Mouse (Mus musculus): ENCODE measurements around the gene Fcgr1. TPM values are rescaled to one million over a fixed set of nuclear protein-coding genes. Genes with fewer than 3 reads are reported as not detected.
"Not testable (repeated sequence)": the region's sequence is repeated elsewhere in the genome, so short reads cannot be mapped to it uniquely, and the experiment has no call there.

The Fcgr1 gene
- polyA plus RNA-seq, 1 experiment from 2014 or later: 5.3 TPM

- Histone ChIP-seq H3K36me3 (ENCODE audit: control insufficient read depth, insufficient read depth, low read length) (no peaks in the 10 kb centered on the region), H3K4me3 (ENCODE audit: low read depth, low read length) (no peak overlapping the region), H3K4me2 (ENCODE audit: low read depth, low read length) (no peak overlapping the region), H3K4me1 (ENCODE audit: control insufficient read depth, insufficient read depth, low read length) (no peaks in the 10 kb centered on the region), H3K27me3 (replicated peaks; ENCODE audit: control insufficient read depth, insufficient read depth, low read length) (no peaks in the 10 kb centered on the region), H3K9me3 (ENCODE audit: control insufficient read depth, low read length) (no peaks in the 10 kb centered on the region), H3K27ac (replicated peaks; ENCODE audit: low read depth, low read length) (no peak overlapping the region), H3K9ac (ENCODE audit: low read depth, low read length) (no peak overlapping the region)
- WGBS: 47% methylated on average over 6 of the region's 6 CpGs
- ATAC-seq (ENCODE audit: low read depth) (no peak), DNase-seq (ENCODE audit: low spot score) (no peak)
These were observed 1.1 kb downstream of the Fcgr1 start for GRCm38 (mm10) chr3:96292641-96293040.

DNA sequence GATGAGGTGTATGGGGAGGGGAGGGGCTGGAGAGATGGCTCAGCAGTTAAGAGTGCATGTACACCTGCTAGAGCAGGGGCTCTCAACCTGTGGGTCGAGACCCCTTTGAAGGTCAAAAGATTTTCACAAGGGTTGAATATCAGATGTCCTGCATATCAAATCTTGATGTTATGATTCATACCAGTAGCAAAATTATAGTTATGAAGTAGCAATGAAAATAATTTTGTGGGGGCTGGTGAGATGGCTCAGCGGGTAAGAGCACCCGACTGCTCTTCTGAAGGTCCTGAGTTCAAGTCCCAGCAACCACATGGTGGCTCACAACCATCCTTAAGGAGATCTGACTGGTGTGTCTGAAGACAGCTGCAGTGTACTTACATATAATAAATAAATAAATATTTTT lies 3.0 kb downstream of the Fcgr1 start:
- H3K4me1 ChIP-seq (ENCODE audit: control insufficient read depth, insufficient read depth, low read length); H3K27me3 ChIP-seq (replicated peaks; ENCODE audit: control insufficient read depth, insufficient read depth, low read length); DNase-seq (ENCODE audit: low spot score); H3K4me3 ChIP-seq (ENCODE audit: low read depth, low read length); H3K27ac ChIP-seq (replicated peaks; ENCODE audit: low read depth, low read length); ATAC-seq (ENCODE audit: low read depth); H3K4me2 ChIP-seq (ENCODE audit: low read depth, low read length); H3K9me3 ChIP-seq (ENCODE audit: control insufficient read depth, low read length); H3K36me3 ChIP-seq (ENCODE audit: control insufficient read depth, insufficient read depth, low read length); H3K9ac ChIP-seq (ENCODE audit: low read depth, low read length): not testable (repeated sequence)
- 93% methylated on average over 3 of the region's 3 CpGs for WGBS

DNA sequence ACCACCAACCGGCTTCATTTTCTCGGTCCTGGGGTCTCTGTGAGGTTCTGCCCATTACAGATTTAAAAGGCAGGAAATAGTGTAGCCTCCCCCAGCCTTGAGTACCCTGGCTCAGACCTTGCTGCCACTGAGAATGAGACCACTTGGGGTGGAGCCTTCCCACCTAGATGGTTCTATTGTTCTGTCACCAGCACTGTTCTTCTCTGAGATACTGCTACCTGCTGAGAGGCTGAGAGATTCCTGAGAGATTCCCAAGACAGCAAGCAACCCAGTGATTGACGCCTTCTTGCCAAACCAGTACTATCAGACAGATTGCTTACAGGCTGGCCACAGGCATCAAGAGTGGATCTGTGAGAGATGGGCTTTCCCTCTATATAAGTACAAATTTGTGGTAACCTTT lies 4.6 kb downstream of the Fcgr1 start:
- Histone ChIP-seq H3K4me3 (ENCODE audit: low read depth, low read length) (no peak overlapping the region), H3K9ac (ENCODE audit: low read depth, low read length) (no peak overlapping the region), H3K4me1 (ENCODE audit: control insufficient read depth, insufficient read depth, low read length) (no peaks in the 10 kb centered on the region), H3K27ac (replicated peaks; ENCODE audit: low read depth, low read length) (no peak overlapping the region), H3K27me3 (replicated peaks; ENCODE audit: control insufficient read depth, insufficient read depth, low read length) (no peaks in the 10 kb centered on the region; the same call in 1 of the 2 replicates), H3K9me3 (ENCODE audit: control insufficient read depth, low read length) (no peaks in the 10 kb centered on the region), H3K36me3 (ENCODE audit: control insufficient read depth, insufficient read depth, low read length) (no peaks in the 10 kb centered on the region), H3K4me2 (ENCODE audit: low read depth, low read length) (no peak overlapping the region)
- no peak for DNase-seq (ENCODE audit: low spot score)
- WGBS: 73% methylated on average over 3 of the region's 3 CpGs
- ATAC-seq (ENCODE audit: low read depth): no peak

DNA sequence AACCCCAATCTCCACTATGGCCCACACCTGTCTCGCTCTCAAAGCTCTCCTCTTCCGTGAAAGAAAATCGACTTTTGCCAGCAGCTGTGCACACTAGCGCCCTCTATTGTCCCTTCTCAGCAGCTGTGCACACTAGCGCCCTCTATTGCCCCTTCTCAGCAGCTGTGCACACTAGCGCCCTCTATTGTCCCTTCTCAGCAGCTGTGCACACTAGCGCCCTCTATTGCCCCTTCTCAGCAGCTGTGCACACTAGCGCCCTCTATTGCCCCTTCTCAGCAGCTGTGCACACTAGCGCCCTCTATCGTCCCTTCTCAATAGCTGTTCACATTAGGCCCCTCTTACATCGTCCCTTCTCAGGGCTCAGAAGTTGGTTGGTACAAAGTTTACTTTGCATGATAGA lies 6.4 kb downstream of the Fcgr1 start:
- WGBS: 86% methylated on average over 11 of the region's 11 CpGs
- DNase-seq (ENCODE audit: low spot score); H3K36me3 ChIP-seq (ENCODE audit: control insufficient read depth, insufficient read depth, low read length); H3K27me3 ChIP-seq (replicated peaks; ENCODE audit: control insufficient read depth, insufficient read depth, low read length); H3K27ac ChIP-seq (replicated peaks; ENCODE audit: low read depth, low read length); H3K9ac ChIP-seq (ENCODE audit: low read depth, low read length); H3K4me1 ChIP-seq (ENCODE audit: control insufficient read depth, insufficient read depth, low read length); H3K4me3 ChIP-seq (ENCODE audit: low read depth, low read length); ATAC-seq (ENCODE audit: low read depth); H3K4me2 ChIP-seq (ENCODE audit: low read depth, low read length); H3K9me3 ChIP-seq (ENCODE audit: control insufficient read depth, low read length): not testable (repeated sequence)

GRCm38 (mm10) chr3:96284457-96284856 lies 9.3 kb downstream of the Fcgr1 start:
- H3K36me3 ChIP-seq (ENCODE audit: control insufficient read depth, insufficient read depth, low read length): no peaks in the 10 kb centered on the region
- H3K9me3 ChIP-seq (ENCODE audit: control insufficient read depth, low read length): no peaks in the 10 kb centered on the region
- WGBS: 12% methylated on average over 4 of the region's 4 CpGs
- H3K4me3 ChIP-seq (ENCODE audit: low read depth, low read length): no peak overlapping the region
- ATAC-seq (ENCODE audit: low read depth): no peak
- no peak overlapping the region for H3K27ac ChIP-seq (replicated peaks; ENCODE audit: low read depth, low read length)
- 0 out of 2 replicates have a peak overlapping the region, but pooled peaks have one; percentile 5 for H3K9ac ChIP-seq (ENCODE audit: low read depth, low read length)
- H3K27me3 ChIP-seq (replicated peaks; ENCODE audit: control insufficient read depth, insufficient read depth, low read length): no peaks in the 10 kb centered on the region; the same call in none of the 2 replicates
- no peaks in the 10 kb centered on the region for H3K4me1 ChIP-seq (ENCODE audit: control insufficient read depth, insufficient read depth, low read length)
- peak overlapping the region; percentile 2 for H3K4me2 ChIP-seq (ENCODE audit: low read depth, low read length)
- peak; percentile 77 for DNase-seq (ENCODE audit: low spot score)

DNA sequence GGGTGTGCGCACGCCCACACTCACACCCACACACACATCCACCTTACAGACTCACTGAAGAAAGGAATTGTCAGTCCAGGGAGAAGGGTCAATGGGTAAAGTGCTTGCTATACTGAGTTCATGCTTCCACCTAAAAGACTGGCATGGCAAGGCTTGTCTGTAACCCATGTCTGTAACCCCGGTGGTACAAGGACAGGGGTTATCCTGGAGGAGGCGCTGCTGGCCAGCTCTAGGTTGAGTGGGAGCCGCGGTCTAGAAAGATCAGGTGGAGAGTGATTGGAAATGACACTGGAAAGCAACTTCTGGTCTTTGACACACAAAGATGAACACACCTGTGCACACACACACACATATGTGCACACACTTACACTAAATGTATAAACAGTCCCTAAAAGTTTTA lies 13.1 kb downstream of the Fcgr1 start:
- no peak for ATAC-seq (ENCODE audit: low read depth)
- no peaks in the 10 kb centered on the region for H3K9me3 ChIP-seq (ENCODE audit: control insufficient read depth, low read length)
- H3K27ac ChIP-seq (replicated peaks; ENCODE audit: low read depth, low read length): no peak overlapping the region
- H3K27me3 ChIP-seq (replicated peaks; ENCODE audit: control insufficient read depth, insufficient read depth, low read length): no peaks in the 10 kb centered on the region; the same call in none of the 2 replicates
- H3K4me1 ChIP-seq (ENCODE audit: control insufficient read depth, insufficient read depth, low read length): 0 out of 2 replicates have a peak, but pooled peaks cover 2% of the 10 kb centered on the region
- no peak overlapping the region for H3K9ac ChIP-seq (ENCODE audit: low read depth, low read length)
- H3K4me3 ChIP-seq (ENCODE audit: low read depth, low read length): no peak overlapping the region
- no peaks in the 10 kb centered on the region for H3K36me3 ChIP-seq (ENCODE audit: control insufficient read depth, insufficient read depth, low read length)
- H3K4me2 ChIP-seq (ENCODE audit: low read depth, low read length): no peak overlapping the region
- 50% methylated on average over 6 of the region's 6 CpGs for WGBS
- DNase-seq (ENCODE audit: low spot score): no peak

GRCm38 (mm10) chr3:96277800-96278624 lies 15.8 kb downstream of the Fcgr1 start:
- H3K4me3 ChIP-seq (ENCODE audit: low read depth, low read length): peak overlapping the region; percentile 49
- H3K27me3 ChIP-seq (replicated peaks; ENCODE audit: control insufficient read depth, insufficient read depth, low read length): no peaks in the 10 kb centered on the region
- H3K4me1 ChIP-seq (ENCODE audit: control insufficient read depth, insufficient read depth, low read length): 0 out of 2 replicates have a peak, but pooled peaks cover 2% of the 10 kb centered on the region
- H3K9ac ChIP-seq (ENCODE audit: low read depth, low read length): peak overlapping the region; percentile 66
- under 1% methylated on average over 49 of the region's 49 CpGs for whole genome bisulfite sequencing
- H3K9me3 ChIP-seq (ENCODE audit: control insufficient read depth, low read length): no peaks in the 10 kb centered on the region
- H3K27ac ChIP-seq (replicated peaks; ENCODE audit: low read depth, low read length): peak overlapping the region; percentile 83
- ATAC-seq (ENCODE audit: low read depth): peak; percentile 98
- H3K36me3 ChIP-seq (ENCODE audit: control insufficient read depth, insufficient read depth, low read length): no peaks in the 10 kb centered on the region
- DNase-seq (ENCODE audit: low spot score): peak; percentile 97
- peak overlapping the region; percentile 76 for H3K4me2 ChIP-seq (ENCODE audit: low read depth, low read length)

- Histone ChIP-seq H3K9ac (ENCODE audit: low read depth, low read length) (peak overlapping the region; percentile 66), H3K27ac (replicated peaks; ENCODE audit: low read depth, low read length) (peak overlapping the region; percentile 83), H3K27me3 (replicated peaks; ENCODE audit: control insufficient read depth, insufficient read depth, low read length) (no peaks in the 10 kb centered on the region), H3K4me2 (ENCODE audit: low read depth, low read length) (peak overlapping the region; percentile 76), H3K36me3 (ENCODE audit: control insufficient read depth, insufficient read depth, low read length) (no peaks in the 10 kb centered on the region), H3K4me1 (ENCODE audit: control insufficient read depth, insufficient read depth, low read length) (0 out of 2 replicates have a peak, but pooled peaks cover 2% of the 10 kb centered on the region), H3K4me3 (ENCODE audit: low read depth, low read length) (peak overlapping the region; percentile 49), H3K9me3 (ENCODE audit: control insufficient read depth, low read length) (no peaks in the 10 kb centered on the region)
- peak; percentile 46 for ATAC-seq (ENCODE audit: low read depth)
- WGBS: 19% methylated on average over 8 of the region's 8 CpGs
- peak; percentile 76 for DNase-seq (ENCODE audit: low spot score)
These were observed 16.4 kb downstream of the Fcgr1 start for GRCm38 (mm10) chr3:96277428-96277799.

Data from embryonic facial prominence, embryonic 14.5 days (tissue).